Mouse (Mus musculus) heart, postnatal 36 days (tissue): ENCODE results near the gene Smtn. TPM values are rescaled to one million over a fixed set of nuclear protein-coding genes. Genes with fewer than 3 reads are reported as not detected.
A peak's percentile ranks its signal among the peaks of the same experiment; 100 is the strongest.

Source experiments
- DNase-seq, 2 experiments: peaks; one replicate each; pipeline ENCODE4 v3.0.0; 2021 to 2022
- intact Hi-C: fragments of 180-260 bp; cut with DNase I; formaldehyde crosslinking; loops from one replicate; pipeline ENCODE4 v1.15.1; 2025
- total RNA-seq, 2 experiments: library from RNA; stranded (reverse); gene quantifications; 2 replicates each; pipeline ENCODE4 v1.2.3; 2021

Smtn gene
- total RNA-seq, 2 experiments from 2014 or later = 146 to 153 TPM

DNA sequence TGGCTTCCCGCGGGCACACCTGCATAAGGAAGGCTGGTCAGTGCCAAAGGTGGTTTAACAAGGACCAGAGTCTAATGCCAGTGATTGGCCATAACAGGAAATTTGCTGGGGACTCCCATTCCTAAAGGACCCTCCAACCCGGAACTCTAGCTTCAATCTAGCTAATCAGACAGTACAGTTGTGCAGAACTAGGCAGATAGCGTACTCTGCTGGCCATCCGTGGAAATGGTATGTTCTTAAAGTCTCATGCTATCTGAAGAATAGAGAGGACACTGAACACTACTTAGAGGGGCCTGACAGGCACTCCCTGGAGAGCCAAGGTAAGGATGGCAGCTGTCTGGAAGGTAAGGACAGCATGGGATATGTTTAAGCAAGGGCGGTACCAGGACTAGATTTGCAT lies 8.8 kb downstream of the Smtn start:
- intact Hi-C loops = loop anchor here (10.0 kb wide), 1 partner anchor 383 kb away; the partner anchor contains the start of gene Slc35e4
- peak; percentile 2 to 8 for DNase-seq

DNA sequence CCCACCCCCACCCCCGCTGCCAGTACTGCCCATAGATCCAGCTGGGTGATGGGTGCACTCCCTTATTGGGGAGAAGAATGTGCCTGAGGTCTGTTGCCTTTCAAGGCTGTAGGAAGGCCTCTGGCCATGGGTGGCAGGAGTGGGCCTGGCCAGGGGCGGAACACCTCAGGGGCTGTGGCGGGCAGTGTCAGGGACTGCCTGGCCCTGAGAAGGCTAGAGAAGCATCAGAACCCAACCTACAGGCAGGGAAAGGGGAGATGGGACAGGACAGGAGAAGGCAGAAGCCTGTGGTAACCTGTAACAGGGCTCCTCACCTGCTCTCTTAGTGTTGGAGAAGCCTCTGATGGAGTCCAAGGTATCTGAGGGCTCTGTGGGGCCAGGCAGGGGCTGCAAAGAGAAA lies 9.7 kb downstream of the Smtn start:
- intact Hi-C loops = loop anchor here (10.0 kb wide), 1 partner anchor 384 kb away; the partner anchor contains the start of gene Slc35e4
- DNase-seq = peak in 1 of 2 experiments; percentile 2

DNA sequence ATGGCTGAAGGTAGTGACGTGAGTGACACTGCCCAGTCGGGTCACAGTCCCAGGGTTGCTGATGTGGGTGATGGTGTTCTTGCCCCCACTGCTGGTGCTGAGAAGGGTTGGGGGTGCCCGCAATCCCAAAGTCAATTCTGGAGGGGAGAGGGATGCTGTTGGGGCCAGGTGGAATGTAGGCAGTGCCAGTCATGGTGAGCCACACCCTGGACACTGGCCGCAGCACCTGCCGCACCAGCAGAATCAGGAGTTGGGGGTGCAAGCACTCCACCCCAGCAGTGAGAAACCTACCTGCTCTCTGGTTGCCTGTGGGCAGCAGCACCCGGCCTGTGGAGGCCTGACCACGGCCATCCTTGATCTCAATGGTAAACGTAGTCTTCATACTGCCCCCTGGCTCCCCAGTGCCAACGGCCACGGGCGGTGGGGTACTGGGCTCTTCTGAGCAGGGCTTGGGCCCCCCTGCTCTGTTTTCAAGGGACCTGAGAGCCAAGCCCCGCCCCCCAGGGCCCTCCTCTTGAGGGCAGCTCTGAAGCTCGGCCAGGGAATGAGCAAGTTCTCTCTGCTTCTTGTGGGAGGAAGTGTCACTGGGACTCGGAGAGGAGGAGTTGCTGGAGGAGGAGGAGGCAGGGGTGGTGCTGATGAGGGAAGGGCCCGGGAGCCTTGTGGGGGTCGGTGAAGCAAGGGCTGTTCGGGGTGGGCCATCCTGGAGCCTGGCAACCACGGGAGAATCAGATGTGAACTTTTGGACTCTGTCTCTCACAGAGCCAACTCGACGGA lies 10.7 kb downstream of the Smtn start:
- intact Hi-C loops = loop anchor here (10.0 kb wide), 1 partner anchor 385 kb away; the partner anchor contains the start of gene Slc35e4
- DNase-seq = peak; percentile 4 to 6

DNA sequence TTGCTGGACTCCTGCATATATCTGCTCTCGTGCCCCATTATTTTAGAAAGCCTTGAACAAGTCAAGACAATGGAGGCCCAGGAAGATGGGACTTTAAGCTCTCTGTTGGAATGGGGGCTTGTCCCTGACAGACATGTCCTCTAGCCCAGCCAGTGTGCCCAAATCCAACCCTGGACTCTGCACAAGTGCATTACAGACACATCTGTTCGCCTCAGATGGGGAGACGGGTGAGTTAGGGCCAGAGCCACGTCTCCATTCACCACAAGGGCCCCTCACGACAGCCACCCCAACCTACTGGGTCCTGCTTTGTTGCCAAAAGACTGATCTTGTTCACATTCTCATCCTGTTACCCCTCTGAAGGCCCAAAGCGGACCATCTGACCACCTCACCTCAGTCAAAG lies 12.2 kb downstream of the Smtn start:
- intact Hi-C loops = no loop called here
- DNase-seq = no peak

DNA sequence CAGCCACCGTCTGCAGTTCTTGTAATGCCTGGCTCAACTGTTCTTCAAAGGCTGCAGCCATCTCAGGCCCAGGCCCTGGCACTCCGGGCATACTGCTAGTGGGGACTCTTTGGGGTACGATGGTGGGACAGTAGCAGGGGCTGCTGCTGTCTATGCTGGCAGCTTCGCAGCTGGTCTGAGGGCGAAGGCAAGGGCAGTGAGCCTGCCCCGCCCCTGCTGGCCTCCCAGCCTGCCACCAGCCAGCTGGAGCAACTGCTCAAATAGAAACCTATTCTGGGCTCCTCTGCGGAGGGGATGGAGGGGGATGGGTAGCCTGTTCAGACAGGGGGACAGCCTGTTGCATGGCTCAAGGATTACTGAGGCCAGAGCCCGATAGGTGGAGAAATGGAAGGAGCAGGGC lies 12.6 kb downstream of the Smtn start:
- intact Hi-C loops = no loop called here
- DNase-seq = peak in 1 of 2 experiments; percentile 59

DNA sequence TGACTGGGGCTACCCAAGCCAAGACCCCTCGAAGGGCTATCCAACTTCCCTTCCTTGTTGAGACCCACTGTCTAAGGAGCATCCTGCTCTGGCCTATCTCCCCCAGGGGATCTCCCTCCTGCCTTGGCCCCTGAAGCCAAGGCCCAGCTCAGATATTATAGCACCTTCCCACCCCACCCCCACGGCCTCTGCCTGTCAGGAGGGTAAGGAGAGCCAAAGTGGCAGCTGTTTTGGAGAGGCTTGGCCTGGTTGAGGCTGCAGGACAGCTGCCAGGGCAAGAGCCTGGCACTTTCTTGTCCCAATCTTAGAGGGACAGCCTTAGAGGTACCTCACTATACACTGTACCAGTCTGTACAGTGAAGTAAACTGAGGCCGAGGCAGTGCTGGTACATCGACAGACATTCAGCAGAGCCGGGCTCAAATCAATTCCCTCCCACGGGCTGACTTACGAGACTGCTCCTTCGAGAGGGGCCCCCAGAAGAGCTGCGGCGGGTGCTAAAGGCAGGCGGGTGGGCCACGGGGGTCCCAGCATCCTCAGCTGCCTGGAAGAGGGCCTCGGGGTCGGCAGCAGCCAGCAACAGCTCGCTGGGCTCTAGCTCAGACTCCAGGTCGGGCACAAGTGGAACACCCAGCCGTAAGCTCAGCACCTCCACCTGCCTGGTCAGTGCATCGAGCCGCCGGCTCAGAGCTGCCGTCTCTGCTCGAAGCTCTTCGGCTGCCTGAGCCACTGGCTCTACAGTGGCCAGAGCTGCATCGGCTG lies 13.3 kb downstream of the Smtn start:
- intact Hi-C loops = no loop called here
- DNase-seq = peak in 1 of 2 experiments; percentile 56

DNA sequence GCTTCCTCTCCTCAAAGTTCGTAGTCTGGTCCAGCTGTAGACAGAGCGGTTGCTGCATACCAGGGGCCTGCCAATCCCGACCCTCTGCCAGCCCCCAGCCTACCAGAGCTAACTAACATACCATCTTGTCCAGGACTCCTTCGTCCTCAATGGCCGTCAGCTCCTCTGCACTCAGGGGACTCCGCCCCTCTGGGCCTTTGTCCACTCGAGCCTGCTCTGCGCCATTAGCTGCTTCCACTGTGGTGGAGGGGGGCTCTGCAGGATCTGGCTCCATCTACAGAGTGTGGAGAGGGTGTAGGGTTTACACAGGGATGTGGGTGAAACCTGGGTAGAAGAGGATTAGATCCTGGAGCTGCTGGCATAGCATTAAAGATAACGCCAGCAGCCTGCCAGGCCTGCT lies 14.2 kb downstream of the Smtn start:
- peak in 1 of 2 experiments; percentile 33 for DNase-seq
- intact Hi-C loops = no loop called here

DNA sequence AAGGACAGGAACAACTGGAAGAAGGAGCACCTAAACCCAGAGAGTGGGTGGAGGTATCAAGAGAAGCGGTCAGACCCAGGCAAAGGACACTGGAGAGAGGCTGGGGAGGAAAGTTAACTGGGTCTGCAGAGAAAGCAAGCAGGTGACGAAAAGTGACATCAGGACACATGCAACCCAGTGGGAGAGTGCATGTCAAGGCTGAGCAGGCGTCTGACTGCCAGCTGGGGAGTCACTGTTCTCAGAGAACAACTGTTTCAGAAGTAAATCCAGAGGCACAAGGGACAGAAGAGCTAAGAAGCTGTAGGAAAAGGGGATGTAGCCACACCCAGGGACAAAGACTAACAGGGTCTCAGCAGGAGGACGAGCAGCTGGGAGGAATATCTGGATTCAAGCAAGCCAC lies 14.9 kb downstream of the Smtn start:
- intact Hi-C loops = no loop called here
- no peak for DNase-seq

DNA sequence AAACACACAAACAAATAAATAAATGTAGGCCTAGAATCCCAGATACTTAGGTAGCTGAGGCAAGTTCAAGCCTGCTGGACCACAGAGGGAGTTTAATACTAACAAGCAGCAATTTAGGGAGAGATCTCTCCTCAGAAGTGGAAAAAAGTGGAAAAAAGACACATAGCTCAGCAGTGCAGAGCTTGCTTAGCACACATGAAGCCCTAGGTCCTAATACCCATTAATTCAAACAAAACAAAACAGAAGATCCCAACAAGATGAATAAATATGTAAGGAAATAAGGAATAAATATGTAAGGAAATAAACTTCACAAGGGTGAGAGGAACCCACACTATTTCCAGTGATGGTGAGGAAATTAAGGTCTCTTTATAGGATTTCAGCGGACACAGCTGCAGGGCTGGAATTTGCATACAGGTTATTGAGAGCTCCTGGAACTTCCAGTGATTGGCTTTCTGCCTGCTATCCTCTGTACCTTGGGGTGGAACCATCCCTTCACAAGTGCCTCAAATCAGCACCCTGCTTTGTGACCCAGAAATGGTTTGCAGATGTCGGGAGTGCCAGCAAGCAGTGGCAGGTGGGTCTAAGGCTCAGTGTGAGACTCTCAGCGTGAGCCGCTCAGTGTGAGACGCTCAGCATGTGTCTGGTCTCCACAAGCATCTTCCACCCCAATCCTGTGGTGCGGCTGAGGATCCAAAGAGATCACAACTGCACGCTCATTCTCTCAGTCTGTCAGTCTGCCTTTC lies 16.4 kb downstream of the Smtn start:
- DNase-seq = no peak
- intact Hi-C loops = no loop called here

DNA sequence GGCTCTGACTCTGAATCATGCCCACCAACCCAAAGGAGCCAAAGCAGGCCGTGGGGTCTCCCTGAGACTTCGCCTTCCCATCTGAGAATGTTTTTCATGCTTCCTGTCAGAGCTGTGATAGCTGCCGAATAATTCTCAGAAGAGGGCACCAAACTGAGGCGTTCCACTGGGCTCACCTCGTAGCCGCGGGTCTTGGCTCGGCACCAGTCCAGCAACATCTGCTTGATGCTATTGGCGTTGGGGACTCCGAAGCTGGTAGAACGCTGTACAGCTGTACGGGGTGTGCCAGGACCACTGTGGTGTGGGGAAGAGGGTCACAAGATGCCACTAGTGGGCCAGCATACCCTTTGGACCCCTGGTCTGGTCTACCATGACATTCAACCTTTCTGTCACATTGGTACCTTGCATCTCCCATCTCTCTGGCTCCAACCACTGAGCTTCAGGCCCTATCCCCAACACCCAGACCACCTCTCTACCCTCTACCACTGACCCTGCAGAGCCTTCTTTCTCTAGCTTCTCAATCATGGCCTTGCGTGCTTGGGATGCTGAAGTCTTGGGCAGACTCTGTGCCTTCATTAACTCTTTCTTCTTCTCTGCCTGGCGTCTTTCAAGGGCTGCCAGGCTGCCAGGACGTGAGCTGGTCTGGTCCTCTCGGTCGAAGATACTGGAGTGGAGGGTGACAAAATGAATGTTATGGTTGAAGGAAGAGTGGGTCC lies 18.0 kb downstream of the Smtn start:
- peak; percentile 1 to 2 for DNase-seq

DNA sequence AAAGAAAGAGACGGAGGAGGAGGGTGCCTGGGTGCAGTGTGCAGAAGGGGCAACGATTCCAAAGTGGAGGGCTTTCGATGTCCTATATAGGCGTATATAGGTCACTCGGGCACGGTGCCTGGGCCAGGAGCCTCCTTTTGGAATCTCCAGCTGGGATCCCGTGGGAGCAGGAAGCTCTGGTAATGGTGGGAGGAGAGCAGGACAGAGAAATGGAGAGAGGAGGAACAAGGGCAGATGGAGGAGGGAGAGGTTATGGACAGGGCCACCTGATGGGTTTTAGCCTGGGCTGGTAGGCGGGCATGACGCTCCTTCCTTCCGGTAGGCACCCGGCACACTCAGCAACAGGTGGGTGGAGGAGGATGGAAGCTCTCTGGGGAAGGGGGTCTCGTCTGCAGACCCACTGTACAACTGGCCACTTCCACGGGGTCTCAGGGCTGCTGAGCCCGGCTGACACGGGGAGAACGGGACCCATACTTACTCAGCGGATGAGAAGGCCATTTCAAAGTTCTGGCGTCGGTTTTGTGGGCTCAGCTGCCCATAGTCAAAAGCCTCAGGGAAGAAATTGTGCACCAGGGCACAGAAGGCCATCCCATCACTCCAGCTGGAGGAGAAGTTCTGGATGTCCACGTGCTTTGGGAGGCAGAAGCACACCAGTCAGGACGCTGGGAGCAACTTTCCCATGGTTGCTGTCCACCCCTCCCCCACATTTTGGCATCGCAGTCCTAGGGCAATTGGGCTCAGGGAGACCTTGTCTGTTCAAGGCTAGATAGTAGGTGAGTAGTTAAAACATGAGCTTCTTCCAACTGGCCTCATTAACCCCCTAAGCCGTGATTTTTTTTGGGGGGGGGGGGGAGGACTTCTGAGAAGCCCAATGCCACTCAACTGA lies 18.8 kb downstream of the Smtn start:
- intact Hi-C loops = no loop called here
- peak; percentile 3 to 8 for DNase-seq

More for the DNA sequence above, 18.0 kb downstream of the Smtn start:
- intact Hi-C loops = no loop called here

DNA sequence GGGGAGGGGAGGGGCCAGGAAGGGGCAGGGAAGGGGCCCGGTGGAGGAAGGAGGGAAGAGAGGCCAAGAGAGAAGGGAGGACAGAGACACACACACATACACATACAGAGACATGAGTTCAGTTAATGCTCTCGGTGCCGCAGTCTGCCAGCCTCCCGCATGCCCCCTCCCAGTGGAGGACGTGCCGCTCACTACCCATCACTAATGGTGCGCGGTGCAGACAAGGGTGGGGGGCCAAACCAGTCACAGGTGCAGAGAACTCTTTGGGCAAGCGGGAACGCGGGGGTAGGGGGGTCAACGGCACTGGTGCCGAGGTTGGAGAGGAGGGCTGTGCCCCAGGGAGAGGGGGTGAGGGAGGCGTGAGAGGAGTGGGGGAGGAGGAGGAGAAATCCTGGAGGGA lies 19.5 kb downstream of the Smtn start:
- intact Hi-C loops = no loop called here
- DNase-seq = peak; percentile 1

DNA sequence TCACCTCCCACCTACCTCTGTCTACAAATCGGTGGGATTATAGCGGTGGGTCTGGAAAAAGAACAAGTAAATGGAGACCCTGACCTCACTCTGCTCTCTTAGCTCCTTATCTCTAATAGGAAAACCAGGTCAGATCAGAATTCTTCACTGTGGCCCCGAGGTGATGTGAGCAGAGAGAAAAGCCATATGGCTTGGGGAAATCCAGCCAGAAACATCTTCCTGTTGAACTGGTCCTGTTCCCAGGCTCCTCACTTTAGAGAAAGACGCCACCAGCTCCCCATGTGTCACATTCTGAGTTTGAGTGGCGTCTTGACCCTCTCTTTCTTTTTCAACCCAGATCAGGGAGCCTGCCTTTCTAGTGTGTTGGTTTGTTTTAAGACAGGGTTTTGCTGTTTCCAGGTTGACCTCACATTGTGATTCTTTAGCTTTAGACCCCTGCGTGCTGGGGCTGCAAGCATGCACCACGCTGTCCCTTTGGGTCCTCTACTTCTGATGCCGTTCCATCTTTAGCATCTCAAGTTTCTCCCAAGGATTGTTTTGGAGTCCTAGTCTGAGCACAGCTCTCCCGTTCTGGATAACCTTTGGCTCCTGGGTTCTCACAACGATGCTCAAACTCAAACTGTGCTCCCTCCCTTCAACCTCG lies 20.5 kb downstream of the Smtn start:
- intact Hi-C loops = no loop called here
- DNase-seq = peak; percentile 1 to 2

DNA sequence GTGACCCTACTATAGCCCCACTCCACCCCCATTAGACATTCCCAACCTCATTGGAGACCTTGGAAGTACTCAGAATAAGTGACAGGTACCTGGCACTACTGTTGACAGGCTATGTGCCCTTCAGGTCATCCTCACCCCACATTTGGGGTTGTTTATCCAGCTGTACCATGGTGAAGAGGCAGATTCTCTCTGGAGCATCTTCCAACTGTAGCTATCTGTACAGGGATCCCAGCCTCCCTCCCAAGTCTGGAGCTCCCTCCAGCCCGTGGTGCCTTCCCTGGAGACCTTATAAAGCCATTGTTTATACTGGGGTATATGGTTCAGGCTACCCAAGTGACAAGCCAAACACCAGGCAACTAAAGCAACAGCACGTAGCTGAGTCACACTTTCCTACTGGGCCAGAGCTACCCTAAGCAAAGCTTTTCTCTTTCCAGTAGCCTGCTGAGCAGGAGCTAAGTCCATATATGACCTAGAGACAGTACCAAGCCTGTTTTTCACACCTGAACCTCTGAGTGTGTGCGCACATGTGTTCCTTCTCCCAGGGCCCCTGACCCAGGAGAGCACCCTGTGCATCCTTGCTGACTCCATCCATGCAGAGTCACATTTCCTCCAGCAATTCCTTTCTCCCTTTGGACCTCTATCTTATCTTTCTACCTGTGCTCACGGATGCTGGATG lies 21.2 kb downstream of the Smtn start:
- DNase-seq = peak; percentile 1 to 7
- intact Hi-C loops = no loop called here

DNA sequence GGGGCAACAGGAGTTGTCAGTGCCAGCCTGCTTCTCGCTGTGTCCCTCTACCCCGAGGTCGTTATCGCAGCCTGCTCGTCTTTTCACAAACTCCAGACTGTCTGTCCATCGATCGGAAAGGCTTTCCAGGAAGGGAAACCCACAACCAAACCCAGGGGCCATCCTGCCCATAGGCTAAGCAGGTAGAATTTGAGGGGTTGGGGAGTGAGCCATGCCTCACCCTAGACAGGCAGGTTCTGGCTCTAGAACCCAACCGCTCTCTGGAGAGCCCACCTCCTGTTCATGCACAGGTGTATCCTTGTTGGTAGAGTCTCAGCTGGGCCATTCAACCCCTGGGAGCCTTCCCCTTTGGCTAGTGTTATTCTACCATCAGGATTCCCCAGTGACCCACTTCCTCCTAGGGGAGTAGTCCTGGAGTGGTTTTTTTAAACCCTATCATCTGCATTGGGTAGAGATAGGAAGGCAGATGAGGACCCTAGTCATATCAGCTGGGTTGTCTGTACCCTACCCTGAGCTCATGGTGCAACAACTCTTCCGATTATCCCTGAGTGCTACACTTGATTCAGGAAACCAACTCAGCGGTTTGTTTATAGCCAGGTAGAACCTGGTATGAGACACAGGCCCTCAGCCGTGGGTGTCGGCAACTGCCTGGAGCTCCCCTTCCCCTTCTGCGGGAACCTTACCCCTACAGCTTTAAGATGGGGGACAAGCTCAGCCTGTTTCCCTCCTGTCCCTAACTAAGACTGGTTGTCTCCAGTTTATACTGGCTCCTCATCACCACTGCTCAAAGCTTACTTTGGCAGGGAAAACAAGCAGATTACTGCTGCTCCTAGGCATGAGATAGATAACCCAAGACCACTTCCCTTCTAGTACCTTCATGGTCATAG lies 22.3 kb downstream of the Smtn start:
- peak; percentile 1 to 22 for DNase-seq
- intact Hi-C loops = no loop called here

DNA sequence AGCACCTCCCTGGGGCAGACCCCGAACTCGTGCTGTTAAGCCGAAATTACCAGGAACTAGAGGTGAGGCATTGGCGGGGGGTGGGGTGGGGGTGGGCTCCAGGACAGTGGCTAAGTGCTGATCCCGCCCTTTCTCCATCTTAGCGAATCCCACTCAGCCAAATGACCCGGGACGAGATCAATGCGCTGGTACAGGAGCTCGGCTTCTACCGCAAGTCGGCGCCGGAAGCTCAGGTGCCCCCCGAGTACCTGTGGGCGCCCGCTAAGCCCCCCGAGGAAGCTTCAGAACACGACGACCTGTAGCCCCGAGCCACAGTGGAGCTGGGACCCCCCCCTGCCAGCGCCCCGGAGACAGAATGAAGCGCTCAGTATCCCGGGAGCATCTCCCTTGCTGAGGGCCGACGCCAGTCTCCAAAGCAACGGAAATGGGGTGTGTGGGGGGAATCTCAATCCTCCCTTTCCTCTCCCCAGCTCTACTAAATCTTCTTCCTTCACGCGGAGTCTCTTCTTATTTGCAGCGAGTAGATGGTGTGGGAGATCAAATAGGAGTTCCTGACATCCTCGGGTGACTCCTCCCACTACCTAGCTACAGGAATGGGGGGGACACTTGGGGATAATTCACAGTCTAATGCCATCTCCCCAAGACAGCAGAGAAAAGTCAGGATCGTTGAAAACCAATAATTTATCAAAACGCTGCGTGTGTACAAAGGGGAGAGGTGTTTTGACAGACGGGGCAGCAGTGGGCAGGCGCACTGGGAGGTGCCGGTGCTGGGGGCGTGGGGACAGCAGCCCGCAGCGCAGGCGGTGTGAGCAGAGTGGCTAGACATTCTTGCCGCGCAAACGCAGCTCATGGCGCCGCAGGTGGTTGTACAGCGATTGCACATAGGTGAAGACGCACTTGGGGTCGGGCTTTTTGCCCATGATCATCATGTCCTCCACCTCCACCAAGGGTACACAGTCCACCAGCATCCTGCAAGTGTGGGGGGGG lies 23.3 kb downstream of the Smtn start:
- intact Hi-C loops = no loop called here
- DNase-seq = peak; percentile 48 to 50
